Mouse (Mus musculus): ENCODE data around the gene Nudt8. TPM values are rescaled to one million over a fixed set of nuclear protein-coding genes. Genes with fewer than 3 reads are reported as not detected.
"Not testable (repeated sequence)": the region's sequence is repeated elsewhere in the genome, so short reads cannot be mapped to it uniquely, and the experiment has no call there.

Nudt8 gene
- total RNA-seq, 1 experiment from 2014 or later = 11.1 TPM

GRCm38 (mm10) chr19:4040941-4041340 lies 40.6 kb downstream of the Nudt8 start:
- ATAC-seq (replicated peaks; ENCODE audit: insufficient number of reproducible peaks, low FRiP score, low TSS enrichment, poor library complexity, severe bottlenecking) = not testable (repeated sequence)

DNA sequence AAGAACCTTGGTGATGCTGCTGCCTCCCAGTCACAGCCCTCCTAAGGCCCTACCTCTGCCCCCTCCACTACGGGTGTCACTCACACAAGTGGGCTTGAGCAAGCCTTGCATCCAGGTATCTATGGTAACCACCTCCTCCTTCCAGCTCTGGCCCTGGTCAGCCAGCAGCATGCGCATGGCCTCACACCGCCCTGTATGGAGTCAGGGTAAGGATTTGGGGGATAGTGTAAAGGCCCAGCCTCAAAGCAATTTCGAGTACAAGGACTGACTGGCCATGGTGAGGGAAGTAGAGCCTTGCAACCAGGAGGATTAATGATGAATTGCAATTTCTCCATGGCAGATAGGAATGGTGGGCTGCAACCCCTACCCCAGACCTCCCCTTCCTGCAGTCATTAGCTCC lies 41.1 kb downstream of the Nudt8 start:
- ATAC-seq (replicated peaks; ENCODE audit: insufficient number of reproducible peaks, low FRiP score, low TSS enrichment, poor library complexity, severe bottlenecking) = not testable (repeated sequence)

- ATAC-seq (replicated peaks; ENCODE audit: insufficient number of reproducible peaks, low FRiP score, low TSS enrichment, poor library complexity, severe bottlenecking) = no peak
Observed at GRCm38 (mm10) chr19:4042124-4042523, 41.7 kb downstream of the Nudt8 start.

- not testable (repeated sequence) for ATAC-seq (replicated peaks; ENCODE audit: insufficient number of reproducible peaks, low FRiP score, low TSS enrichment, poor library complexity, severe bottlenecking)
Observed at GRCm38 (mm10) chr19:4044109-4044508, 43.7 kb downstream of the Nudt8 start.

- peak; percentile 36; the same call in 1 of the 2 replicates for ATAC-seq (replicated peaks; ENCODE audit: insufficient number of reproducible peaks, low FRiP score, low TSS enrichment, poor library complexity, severe bottlenecking)
Observed at GRCm38 (mm10) chr19:4045966-4046865, 45.8 kb downstream of the Nudt8 start, which contains the start of gene Gstp2. TSS of gene Gstp2 (minus strand) at chr19:4046023.

GRCm38 (mm10) chr19:4046866-4047254 lies 46.5 kb downstream of the Nudt8 start:
- no peak for ATAC-seq (replicated peaks; ENCODE audit: insufficient number of reproducible peaks, low FRiP score, low TSS enrichment, poor library complexity, severe bottlenecking)

DNA sequence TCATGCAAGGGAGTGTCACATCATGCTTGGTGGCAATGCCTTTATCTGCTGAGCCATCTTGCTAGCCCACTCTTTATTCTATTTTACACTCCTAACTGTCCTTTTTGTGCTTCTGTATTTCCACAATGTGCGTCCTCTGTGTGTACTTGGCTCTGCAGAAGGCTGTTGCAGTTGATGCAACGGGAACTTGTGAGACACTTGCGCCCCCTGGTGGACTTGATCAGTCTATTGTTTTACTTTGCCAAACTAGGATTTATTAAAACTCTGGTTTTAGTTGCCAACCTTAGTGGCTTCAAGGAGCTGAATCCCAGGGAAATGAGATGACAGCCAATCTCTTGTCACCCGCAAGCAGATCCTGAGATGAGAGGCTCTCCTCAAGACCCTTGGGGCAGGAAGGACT lies 47.5 kb downstream of the Nudt8 start:
- ATAC-seq (replicated peaks; ENCODE audit: insufficient number of reproducible peaks, low FRiP score, low TSS enrichment, poor library complexity, severe bottlenecking) = peak; percentile 72

DNA sequence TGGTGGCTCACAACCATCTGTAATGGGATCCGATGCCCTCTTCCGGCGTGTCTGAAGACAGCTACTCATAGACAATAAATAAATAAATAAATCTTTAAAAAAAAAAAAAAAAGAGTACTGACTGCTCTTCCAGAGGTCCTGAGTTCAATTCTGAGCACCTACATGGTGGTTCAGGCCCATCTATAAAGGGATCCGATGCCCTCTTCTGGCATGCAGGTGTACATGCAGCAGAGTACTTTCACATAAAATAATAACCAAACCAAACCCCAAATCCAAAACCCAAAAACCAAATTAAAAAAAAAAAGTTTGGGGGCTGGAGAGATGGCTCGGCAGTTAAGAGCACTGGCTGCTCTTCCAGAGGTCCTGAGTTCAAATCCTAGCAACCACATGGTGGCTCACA lies 48.7 kb downstream of the Nudt8 start:
- ATAC-seq (replicated peaks; ENCODE audit: insufficient number of reproducible peaks, low FRiP score, low TSS enrichment, poor library complexity, severe bottlenecking) = not testable (repeated sequence)

GRCm38 (mm10) chr19:4051016-4051415 lies 50.6 kb downstream of the Nudt8 start:
- ATAC-seq (replicated peaks; ENCODE audit: insufficient number of reproducible peaks, low FRiP score, low TSS enrichment, poor library complexity, severe bottlenecking) = no peak

Other genes starting within 250 kb of the Nudt8 start
- gene Kmt5b, start 233.2 kb upstream of the Nudt8 start, total RNA-seq (2017) = 103 to 126 TPM (median 109 TPM) in 3 replicates
- gene Chka, start 148.8 kb upstream of the Nudt8 start, total RNA-seq (2017) = 34.8 to 59.4 TPM (median 42.0 TPM) in 3 replicates
- gene Tcirg1, start 93.4 kb upstream of the Nudt8 start, total RNA-seq (2017) = 181 to 259 TPM (median 252 TPM) in 3 replicates
- 27.2 to 46.8 TPM (median 33.1 TPM) in 3 replicates for gene Ndufs8, start 87.8 kb upstream of the Nudt8 start, total RNA-seq (2017)
- 54.5 to 74.4 TPM (median 57.2 TPM) in 3 replicates for gene Aldh3b1, start 70.8 kb upstream of the Nudt8 start, total RNA-seq (2017)
- 243 to 349 TPM (median 322 TPM) in 3 replicates for gene Unc93b1, start 65.4 kb upstream of the Nudt8 start, total RNA-seq (2017)
- not detected in 3 replicates for gene Aldh3b3, start 41.9 kb upstream of the Nudt8 start, total RNA-seq (2017)
- gene Aldh3b2, start 28.3 kb upstream of the Nudt8 start, total RNA-seq (2017) = not detected in 3 replicates
- not detected in 3 replicates for gene Acy3, start 14.0 kb upstream of the Nudt8 start, total RNA-seq (2017)
- not detected in 3 replicates for gene Tbx10, start 7.8 kb upstream of the Nudt8 start, total RNA-seq (2017)
- gene Gm49405, start within 50 bp of the Nudt8 start, total RNA-seq (2017) = 0.57 to 1.7 TPM (median 1.2 TPM) in 3 replicates
- gene Doc2g, start 2.7 kb downstream of the Nudt8 start, total RNA-seq (2017) = 3.1 TPM in 2 of 3 replicates, not detected in the other
- 74.5 to 108 TPM (median 103 TPM) in 3 replicates for gene Ndufv1, start 12.2 kb downstream of the Nudt8 start, total RNA-seq (2017)
- 101 to 129 TPM (median 104 TPM) in 3 replicates for gene Gstp1, start 37.4 kb downstream of the Nudt8 start, total RNA-seq (2017)
- gene Gstp2, start 45.4 kb downstream of the Nudt8 start, total RNA-seq (2017) = not detected in 3 replicates
- 2.8 to 10.8 TPM (median 5.8 TPM) in 3 replicates for gene Gstp3, start 59.0 kb downstream of the Nudt8 start, total RNA-seq (2017)
- gene Cabp2, start 81.0 kb downstream of the Nudt8 start, total RNA-seq (2017) = not detected in 3 replicates
- 77.3 to 120 TPM (median 92.6 TPM) in 3 replicates for gene Cdk2ap2, start 96.6 kb downstream of the Nudt8 start, total RNA-seq (2017)
- 127 to 142 TPM (median 137 TPM) in 3 replicates for gene Pitpnm1, start 99.4 kb downstream of the Nudt8 start, total RNA-seq (2017)
- gene Aip, start 125.3 kb downstream of the Nudt8 start, total RNA-seq (2017) = 94.2 to 132 TPM (median 124 TPM) in 3 replicates
- 0.29 to 0.43 TPM in 2 of 3 replicates, not detected in the other for gene Gpr152, start 139.2 kb downstream of the Nudt8 start, total RNA-seq (2017)
- gene Cabp4, start 143.5 kb downstream of the Nudt8 start, total RNA-seq (2017) = not detected in 3 replicates
- gene Coro1b, start 148.0 kb downstream of the Nudt8 start, total RNA-seq (2017) = 209 to 226 TPM (median 217 TPM) in 3 replicates
- 133 to 326 TPM (median 178 TPM) in 3 replicates for gene Ptprcap, start 153.0 kb downstream of the Nudt8 start, total RNA-seq (2017)
- gene Rps6kb2, start 162.8 kb downstream of the Nudt8 start, total RNA-seq (2017) = 22.8 to 27.8 TPM (median 27.0 TPM) in 3 replicates
- gene Carns1, start 174.9 kb downstream of the Nudt8 start, total RNA-seq (2017) = 14.1 to 18.7 TPM (median 14.2 TPM) in 3 replicates
- gene Tbc1d10c, start 190.7 kb downstream of the Nudt8 start, total RNA-seq (2017) = 71.5 to 178 TPM (median 83.5 TPM) in 3 replicates
- 479 to 544 TPM (median 541 TPM) in 3 replicates for gene Ppp1ca, start 191.5 kb downstream of the Nudt8 start, total RNA-seq (2017)
- 19.1 to 26.3 TPM (median 20.7 TPM) in 3 replicates for gene Rad9a, start 201.1 kb downstream of the Nudt8 start, total RNA-seq (2017)
- gene Clcf1, start 213.7 kb downstream of the Nudt8 start, total RNA-seq (2017) = 10.2 to 28.8 TPM (median 19.7 TPM) in 3 replicates
- not detected in 3 replicates for gene AC109138.7, start 213.8 kb downstream of the Nudt8 start, total RNA-seq (2017)
- 94.0 to 149 TPM (median 107 TPM) in 3 replicates for gene Pold4, start 231.3 kb downstream of the Nudt8 start, total RNA-seq (2017)